Mouse (Mus musculus) lung, embryonic 16.5 days (tissue): ENCODE results near the gene Zc3hav1l. TPM values are rescaled to one million over a fixed set of nuclear protein-coding genes. Genes with fewer than 3 reads are reported as not detected.

Source experiments
- ATAC-seq: fragments of 200-750 bp; cut with Nextera tagmentation; 2 replicates; pipeline ENCODE4 v1.8.0; 2017; ENCODE audit warnings: low read depth, mild to moderate bottlenecking, moderate library complexity
- H3K27ac ChIP-seq: fragments of 300-500 bp; sonication (generic); 2 replicates; pipeline ENCODE4 v1.5.1; 2014; ENCODE audit warnings: mild to moderate bottlenecking, control low read depth, low read length
- H3K27me3 ChIP-seq: fragments of 300-500 bp; sonication (generic); 2 replicates; pipeline ENCODE4 v1.6.1; 2014; ENCODE audit warnings: low read depth, low read length, mixed read lengths; ENCODE audit not compliant: control insufficient read depth, insufficient read depth
- H3K36me3 ChIP-seq: fragments of 300-500 bp; sonication (generic); 2 replicates; pipeline ENCODE4 v1.6.1; 2014; ENCODE audit warnings: low read length; ENCODE audit not compliant: control insufficient read depth, insufficient read depth
- H3K4me1 ChIP-seq: fragments of 300-500 bp; sonication (generic); replicated peaks from 2 replicates; pipeline ENCODE4 v1.6.1; 2014; ENCODE audit warnings: low read length, mixed read lengths; ENCODE audit not compliant: control insufficient read depth, insufficient read depth
- H3K4me2 ChIP-seq: fragments of 300-500 bp; sonication (generic); 2 replicates; pipeline ENCODE4 v1.6.1; 2014; ENCODE audit warnings: low read depth, low read length, control low read depth
- H3K4me3 ChIP-seq: fragments of 300-500 bp; sonication (generic); 2 replicates; pipeline ENCODE4 v1.5.1; 2014; ENCODE audit warnings: mild to moderate bottlenecking, low read length, control low read depth
- H3K9ac ChIP-seq: fragments of 300-500 bp; sonication (generic); 2 replicates; pipeline ENCODE4 v1.6.1; 2014; ENCODE audit warnings: low read length, control low read depth
- H3K9me3 ChIP-seq: fragments of 300-500 bp; sonication (generic); 2 replicates; pipeline ENCODE4 v1.6.1; 2016; ENCODE audit warnings: low read length; ENCODE audit not compliant: control insufficient read depth
- WGBS: fragments of 180-500 bp; shearing (Covaris S2); extraction: QIAGEN DNeasy Blood & Tissue Kit; methylation state at CpG from one replicate; pipeline ENCODE4 v1.1.7; 2014; 5-methylcytosine and 5-hydroxymethylcytosine counted together
- polyA plus RNA-seq: library from polyadenylated mRNA; unstranded; fragments of >200 nt; fragmentation: Nextera tagmentation; extraction: Ambion mirVana; gene quantifications from 2 replicates; pipeline ENCODE4 v1.2.1, GENCODE M21; 2015

The Zc3hav1l gene
- 7.3 and 8.7 TPM in 2 replicates for polyA plus RNA-seq

GRCm38 (mm10) chr6:38298761-38299401 is at the start of gene Zc3hav1l:
Zc3hav1l (minus strand) TSS chr6:38299259.
- WGBS: under 1% methylated on average over 33 of the region's 70 CpGs
- Histone ChIP-seq H3K4me3 (peak within 1 kb of the TSS; percentile 93), H3K36me3 (peaks cover 19% of the 10 kb centered on the region), H3K27ac (peak within 1 kb of the TSS; percentile 98), H3K27me3 (no peaks in the 10 kb centered on the region), H3K4me2 (peak within 1 kb of the TSS; percentile 79), H3K4me1 (peaks cover 6% of the 10 kb centered on the region; the same call in 1 of the 2 replicates), H3K9ac (peak within 1 kb of the TSS; percentile 96), H3K9me3 (no peaks in the 10 kb centered on the region)
- ATAC-seq: peak; percentile 99

- Histone ChIP-seq H3K9me3 (no peaks in the 10 kb centered on the region), H3K36me3 (no peaks in the 10 kb centered on the region), H3K4me2 (no peak overlapping the region), H3K9ac (no peak overlapping the region), H3K27ac (no peak overlapping the region), H3K4me3 (no peak overlapping the region), H3K4me1 (no peaks in the 10 kb centered on the region), H3K27me3 (peaks cover 16% of the 10 kb centered on the region)
- ATAC-seq: no peak
- 67% methylated on average over 5 of the region's 5 CpGs for WGBS
Measured at GRCm38 (mm10) chr6:38347875-38348274, 48.8 kb upstream of the Zc3hav1l start.

GRCm38 (mm10) chr6:38345796-38346195 is 46.7 kb upstream of the Zc3hav1l start:
- Histone ChIP-seq H3K36me3 (no peaks in the 10 kb centered on the region), H3K9me3 (no peaks in the 10 kb centered on the region), H3K4me3 (no peak overlapping the region), H3K4me1 (no peaks in the 10 kb centered on the region), H3K9ac (no peak overlapping the region), H3K27me3 (peaks cover 3% of the 10 kb centered on the region; the same call in 1 of the 2 replicates), H3K27ac (no peak overlapping the region), H3K4me2 (no peak overlapping the region)
- no peak; the same call in 1 of the 2 replicates for ATAC-seq
- 35% methylated on average over 7 of the region's 7 CpGs for WGBS

GRCm38 (mm10) chr6:38344006-38344670 is 45.1 kb upstream of the Zc3hav1l start:
- no peak overlapping the region for H3K9ac ChIP-seq
- H3K4me3 ChIP-seq: no peak overlapping the region
- H3K36me3 ChIP-seq: no peaks in the 10 kb centered on the region
- H3K27me3 ChIP-seq: no peaks in the 10 kb centered on the region
- no peak overlapping the region for H3K4me2 ChIP-seq
- 68% methylated on average over 7 of the region's 7 CpGs for WGBS
- no peaks in the 10 kb centered on the region for H3K4me1 ChIP-seq
- no peaks in the 10 kb centered on the region for H3K9me3 ChIP-seq
- ATAC-seq: no peak
- H3K27ac ChIP-seq: no peak overlapping the region

GRCm38 (mm10) chr6:38343581-38343980 is 44.5 kb upstream of the Zc3hav1l start:
- Histone ChIP-seq H3K27ac (no peak overlapping the region), H3K36me3 (no peaks in the 10 kb centered on the region), H3K4me3 (no peak overlapping the region), H3K4me2 (no peak overlapping the region), H3K9me3 (no peaks in the 10 kb centered on the region), H3K9ac (no peak overlapping the region), H3K27me3 (no peaks in the 10 kb centered on the region), H3K4me1 (no peaks in the 10 kb centered on the region)
- no peak for ATAC-seq
- WGBS: 47% methylated on average over 3 of the region's 3 CpGs

DNA sequence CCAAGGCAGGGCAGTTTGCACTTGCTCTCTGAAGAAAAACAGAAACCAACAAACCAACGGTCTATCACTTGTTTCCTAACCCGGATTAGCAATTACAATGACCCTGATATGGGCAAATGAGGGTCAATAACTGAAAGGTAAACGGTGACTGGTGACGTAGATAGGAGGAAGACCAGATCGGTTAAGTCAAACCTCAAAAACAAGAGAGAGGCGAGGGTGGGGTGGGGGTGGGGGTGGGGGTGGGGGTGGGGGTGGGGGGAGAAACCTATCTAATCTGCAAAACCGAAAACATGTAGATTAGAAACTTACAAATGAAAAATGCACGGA is 43.6 kb upstream of the Zc3hav1l start:
- Histone ChIP-seq H3K9ac (no peak overlapping the region), H3K27me3 (no peaks in the 10 kb centered on the region), H3K27ac (no peak overlapping the region), H3K36me3 (no peaks in the 10 kb centered on the region), H3K4me2 (no peak overlapping the region), H3K4me1 (no peaks in the 10 kb centered on the region), H3K4me3 (no peak overlapping the region), H3K9me3 (no peaks in the 10 kb centered on the region)
- WGBS: 60% methylated on average over 8 of the region's 8 CpGs
- no peak for ATAC-seq

DNA sequence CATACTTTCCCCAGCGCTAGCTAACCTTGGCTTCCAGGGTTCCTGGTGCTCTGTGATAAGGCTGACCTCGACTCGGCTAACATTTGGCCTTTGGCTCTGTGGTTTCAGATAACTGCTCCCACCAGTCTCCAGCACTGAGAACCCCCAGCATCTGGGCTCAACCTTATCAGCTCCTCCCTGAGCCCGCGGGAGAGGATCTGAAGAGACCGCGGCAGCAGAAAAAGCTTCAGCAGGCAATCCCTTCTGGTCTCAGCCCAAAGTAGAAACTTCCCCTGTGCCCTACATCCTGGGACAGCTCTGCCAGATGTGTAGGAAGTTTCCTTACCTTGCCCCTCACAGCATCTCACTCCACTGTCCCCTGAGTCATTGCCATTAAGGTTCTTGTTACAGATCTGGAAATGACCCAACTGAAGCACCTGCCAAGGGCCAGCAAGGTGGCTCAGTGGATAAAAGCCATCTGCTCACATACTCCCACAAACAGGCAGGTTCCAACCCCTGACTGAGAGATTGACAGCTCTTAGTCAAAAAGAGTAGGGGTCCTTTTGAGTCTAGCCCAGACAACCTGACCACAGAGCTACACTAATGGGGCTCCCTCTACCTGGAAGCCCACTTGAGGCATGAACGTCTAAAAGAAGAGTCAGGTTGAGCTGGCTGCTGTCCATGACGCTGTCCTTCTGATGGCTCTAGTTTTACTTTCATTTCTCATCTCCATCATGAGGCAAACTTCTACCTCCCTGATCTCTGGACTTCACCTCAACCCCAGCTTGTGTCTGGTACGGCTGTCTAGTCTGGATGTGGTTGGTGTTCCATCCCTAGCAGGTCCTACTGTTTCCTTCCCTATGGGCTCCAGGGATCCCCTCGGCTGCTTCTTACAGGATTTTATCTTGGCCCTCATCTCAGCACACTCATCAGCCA is 42.9 kb upstream of the Zc3hav1l start:
- H3K36me3 ChIP-seq: no peaks in the 10 kb centered on the region
- no peaks in the 10 kb centered on the region for H3K4me1 ChIP-seq
- no peak overlapping the region for H3K9ac ChIP-seq
- ATAC-seq: no peak
- WGBS: 31% methylated on average over 11 of the region's 11 CpGs
- no peak overlapping the region for H3K4me2 ChIP-seq
- no peak overlapping the region for H3K27ac ChIP-seq
- no peaks in the 10 kb centered on the region for H3K27me3 ChIP-seq
- no peaks in the 10 kb centered on the region for H3K9me3 ChIP-seq
- no peak overlapping the region for H3K4me3 ChIP-seq

DNA sequence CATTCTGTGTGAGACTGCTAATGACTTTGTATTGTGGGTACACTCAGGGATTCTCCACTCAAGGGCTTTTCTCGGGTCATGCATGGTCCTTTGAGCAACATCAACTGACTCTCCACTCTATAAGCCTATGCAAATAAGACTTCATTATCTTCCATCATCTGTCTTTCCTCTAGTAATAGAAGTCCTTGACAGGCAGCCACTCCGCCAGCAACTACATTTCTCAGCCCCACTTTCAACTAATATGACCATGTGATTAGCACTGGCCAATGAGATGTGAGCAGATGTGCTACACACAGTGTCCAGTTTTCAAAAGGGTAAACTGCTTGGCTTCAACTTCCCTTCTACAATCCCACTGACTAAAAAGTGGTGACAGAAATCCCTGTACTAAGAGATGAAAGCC is 40.0 kb upstream of the Zc3hav1l start:
- Histone ChIP-seq H3K4me2 (no peak overlapping the region), H3K36me3 (no peaks in the 10 kb centered on the region), H3K27me3 (no peaks in the 10 kb centered on the region), H3K27ac (no peak overlapping the region), H3K4me3 (no peak overlapping the region), H3K4me1 (no peaks in the 10 kb centered on the region), H3K9me3 (no peaks in the 10 kb centered on the region), H3K9ac (no peak overlapping the region)
- ATAC-seq: no peak
- 50% methylated on average over 2 of the region's 2 CpGs for WGBS

DNA sequence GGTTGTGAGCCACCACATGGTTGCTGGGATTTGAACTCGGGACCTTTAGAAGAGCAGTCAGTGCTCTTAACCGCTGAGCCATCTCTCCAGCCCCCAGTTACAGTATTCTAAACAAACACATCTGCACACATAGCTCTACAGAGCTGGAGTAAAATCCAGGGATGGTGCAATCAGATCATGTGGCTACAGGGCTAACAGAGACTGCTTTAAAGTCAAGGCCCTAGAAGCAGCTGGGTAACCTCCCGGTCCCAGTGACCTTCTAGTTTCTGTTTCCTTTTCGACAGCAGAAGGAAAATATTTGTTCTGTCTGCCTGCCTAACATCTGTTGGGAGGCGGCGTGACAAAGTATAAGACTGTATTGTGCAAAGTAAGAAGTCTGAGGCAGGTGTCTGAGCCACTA is 38.9 kb upstream of the Zc3hav1l start:
- no peak overlapping the region for H3K9ac ChIP-seq
- no peaks in the 10 kb centered on the region for H3K36me3 ChIP-seq
- no peak overlapping the region for H3K4me2 ChIP-seq
- H3K27me3 ChIP-seq: no peaks in the 10 kb centered on the region
- H3K9me3 ChIP-seq: no peaks in the 10 kb centered on the region
- H3K27ac ChIP-seq: no peak overlapping the region
- H3K4me3 ChIP-seq: no peak overlapping the region
- H3K4me1 ChIP-seq: no peaks in the 10 kb centered on the region
- WGBS: 56% methylated on average over 6 of the region's 6 CpGs
- no peak for ATAC-seq
